Comparison of ENCODE assay signal across 23 mouse cellular contexts in the genomic region with DNA sequence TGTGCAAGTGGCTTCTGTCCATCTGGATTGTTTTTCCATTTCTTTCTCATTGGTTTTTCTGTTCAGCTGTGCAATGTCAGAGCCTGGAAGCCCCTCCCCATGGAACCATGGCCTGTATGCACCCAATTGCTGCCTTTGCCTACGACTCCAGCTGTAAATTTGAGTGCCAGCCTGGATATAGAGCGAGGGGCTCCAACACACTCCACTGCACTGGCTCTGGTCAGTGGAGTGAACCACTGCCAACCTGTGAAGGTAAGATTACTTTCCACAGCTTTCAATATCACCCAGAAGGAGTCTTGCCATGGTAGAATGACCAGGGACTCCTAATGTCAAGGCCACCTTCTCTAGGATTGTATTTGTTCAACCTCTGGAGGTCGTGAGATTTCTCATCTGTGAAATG. TPM values are rescaled to one million over a fixed set of nuclear protein-coding genes. Genes with fewer than 3 reads are reported as not detected.
DNase-seq lines count a peak whose midpoint lies in the region; ATAC-seq and TF ChIP-seq lines count a peak whose summit lies in the region.
"Had no signal": no experiment of that assay in that cellular context is flagged by ENCODE, and none has a peak within 500 bp of the region (broad histone marks: within the 10 kb centered on the region; RNA-seq: fewer than 3 reads in every experiment).

No protein-coding gene starts in this region.

- H3K4me3 ChIP-seq in kidney, embryonic 14.5 days (ENCODE audit: low read length) = no peak overlapping the region
- H3K4me3 ChIP-seq in kidney, adult 2 months (ENCODE audit: insufficient read depth, low read depth, low read length) = no peak overlapping the region
- H3K4me3 ChIP-seq in kidney, embryonic 15.5 days (replicated peaks) = no peak overlapping the region
- H3K4me3 ChIP-seq in kidney, embryonic 16.5 days (ENCODE audit: low read length) = no peak overlapping the region

- no peak overlapping the region for H3K9ac ChIP-seq in kidney, embryonic 14.5 days (ENCODE audit: low read depth, low read length)
- no peak overlapping the region for H3K9ac ChIP-seq in kidney, embryonic 15.5 days
- H3K9ac ChIP-seq in kidney, embryonic 16.5 days (replicated peaks; ENCODE audit: low read length) = no peak overlapping the region

- H3K27ac ChIP-seq in kidney, embryonic 14.5 days (ENCODE audit: low read depth, low read length) = no peak overlapping the region
- H3K27ac ChIP-seq in kidney, adult 2 months (ENCODE audit: insufficient read depth, low read depth, low read length) = no peak overlapping the region
- no peak overlapping the region for H3K27ac ChIP-seq in kidney, embryonic 15.5 days
- no peak overlapping the region for H3K27ac ChIP-seq in kidney, embryonic 16.5 days (ENCODE audit: low read length)

- ATAC-seq in kidney, embryonic 14.5 days (ENCODE audit: low FRiP score, low TSS enrichment) = peak; percentile 90
- ATAC-seq in kidney, embryonic 15.5 days (replicated peaks; ENCODE audit: low FRiP score) = peak; percentile 91
- peak; percentile 89 for ATAC-seq in kidney, embryonic 16.5 days (ENCODE audit: low FRiP score, low TSS enrichment)
- ATAC-seq: activated CD4-positive, CD25-positive, alpha-beta regulatory T cell, adult 4 months; CD4-positive, CD25-positive, alpha-beta regulatory T cell, adult 4 months; Patski had no signal

- H3K36me3 ChIP-seq in kidney, embryonic 14.5 days (ENCODE audit: control insufficient read depth, insufficient read depth, low read length) = no peaks in the 10 kb centered on the region
- H3K36me3 ChIP-seq in kidney, adult 2 months (ENCODE audit: control insufficient read depth, insufficient read depth, low read length) = no peaks in the 10 kb centered on the region
- H3K36me3 ChIP-seq in kidney, embryonic 15.5 days = no peaks in the 10 kb centered on the region
- H3K36me3 ChIP-seq in kidney, embryonic 16.5 days (ENCODE audit: insufficient read depth, low read length) = no peaks in the 10 kb centered on the region
- H3K36me3 ChIP-seq: G1E had no signal

- H3K9me3 ChIP-seq in kidney, embryonic 14.5 days (ENCODE audit: control insufficient read depth, low read length) = no peaks in the 10 kb centered on the region
- no peaks in the 10 kb centered on the region for H3K9me3 ChIP-seq in kidney, embryonic 15.5 days (replicated peaks)
- H3K9me3 ChIP-seq in kidney, embryonic 16.5 days (ENCODE audit: low read length) = no peaks in the 10 kb centered on the region; the same call in 1 of the 2 replicates
- H3K9me3 ChIP-seq: G1E had no signal

- H3K4me2 ChIP-seq in kidney, embryonic 14.5 days (replicated peaks; ENCODE audit: low read depth, low read length) = no peak overlapping the region
- H3K4me2 ChIP-seq in kidney, embryonic 15.5 days = no peak overlapping the region
- no peak overlapping the region for H3K4me2 ChIP-seq in kidney, embryonic 16.5 days (replicated peaks; ENCODE audit: low read depth, low read length)

- 41% methylated on average over 3 of the region's 3 CpGs for WGBS in kidney, embryonic 14.5 days
- 46% methylated on average over 3 of the region's 3 CpGs for WGBS in kidney, adult 2 months
- WGBS in kidney, embryonic 15.5 days = 40% methylated on average over 3 of the region's 3 CpGs
- 33% methylated on average over 3 of the region's 3 CpGs for WGBS in kidney, embryonic 16.5 days

- H3K27me3 ChIP-seq in kidney, embryonic 14.5 days (ENCODE audit: control insufficient read depth, insufficient read depth, low read length) = no peaks in the 10 kb centered on the region
- H3K27me3 ChIP-seq in kidney, adult 2 months (replicated peaks; ENCODE audit: control insufficient read depth, insufficient read depth, low read length) = no peaks in the 10 kb centered on the region
- H3K27me3 ChIP-seq in kidney, embryonic 15.5 days = no peaks in the 10 kb centered on the region
- H3K27me3 ChIP-seq in kidney, embryonic 16.5 days (ENCODE audit: insufficient read depth, low read length) = no peaks in the 10 kb centered on the region

- peak; percentile 49 for DNase-seq in heart, adult 11 months
- DNase-seq in heart, adult 18-20 months = no peak
- no peak for DNase-seq in kidney, adult 2 months
- DNase-seq in kidney, adult 11 months = no peak
- DNase-seq in kidney, postnatal 10 days = no peak
- DNase-seq: adrenal gland, adult 2 months; adrenal gland, adult 8-10 months; adrenal gland, postnatal 10 days; adrenal gland, postnatal 14 days; adrenal gland, postnatal 25 days; adrenal gland, postnatal 36 days; B cell, adult 2 months; cerebellum, adult 11 months; cerebellum, adult 11-12 months had no signal

- TF ChIP-seq POLR2A in kidney, adult 2 months (IDR thresholded peaks at IDR 0.05; ENCODE audit: low read depth, low read length) = no peak

- no peak for TF ChIP-seq CTCF in kidney, adult 2 months (conservative IDR thresholded peaks at IDR 0.05; ENCODE audit: insufficient read depth, insufficient read length, low read depth, low read length)

- H3K4me1 ChIP-seq in kidney, embryonic 14.5 days (ENCODE audit: control insufficient read depth, insufficient read depth, low read length) = no peaks in the 10 kb centered on the region
- H3K4me1 ChIP-seq in kidney, adult 2 months (ENCODE audit: control insufficient read depth, insufficient read depth, low read length) = no peaks in the 10 kb centered on the region
- no peaks in the 10 kb centered on the region for H3K4me1 ChIP-seq in kidney, embryonic 15.5 days
- no peaks in the 10 kb centered on the region for H3K4me1 ChIP-seq in kidney, embryonic 16.5 days (ENCODE audit: insufficient read depth, low read length)

RNA-seq across cellular contexts. Expression of a gene that starts 14.9 kb away (rescaled TPM):
- 1 to 10 TPM; 1.6 to 1.8 TPM for total RNA-seq in heart, adult 18-20 months (2021)
- polyA plus RNA-seq in kidney, embryonic 14.5 days (2014; fragmentation: Nextera tagmentation; extraction: Ambion mirVana) = 0.32 TPM in 1 of 2 replicates, not detected in the other
- 0.38 and 0.71 TPM in 2 replicates for polyA plus RNA-seq in kidney, adult 2 months (2012; rRNA removed)
- 0.30 and 1.1 TPM in 2 replicates for polyA plus RNA-seq in kidney, embryonic 15.5 days (2015; fragmentation: Nextera tagmentation; extraction: Ambion mirVana)
- 0.56 and 1.1 TPM in 2 replicates for polyA plus RNA-seq in kidney, embryonic 16.5 days (2015; fragmentation: Nextera tagmentation; extraction: Ambion mirVana)
- total RNA-seq: MEL had no signal
- polyA plus RNA-seq: brain, embryonic 14.5 days; G1E had no signal

RNA-seq across cellular contexts. Expression of a gene that starts 21.6 kb away (rescaled TPM):
- 1 to 10 TPM; 1.4 to 1.9 TPM for total RNA-seq in heart, adult 18-20 months (2021)
- 0.21 and 0.27 TPM in 2 replicates for polyA plus RNA-seq in kidney, embryonic 14.5 days (2014; fragmentation: Nextera tagmentation; extraction: Ambion mirVana)
- polyA plus RNA-seq in kidney, adult 2 months (2012; rRNA removed) = 3.8 and 3.9 TPM in 2 replicates
- 0.30 and 0.31 TPM in 2 replicates for polyA plus RNA-seq in kidney, embryonic 15.5 days (2015; fragmentation: Nextera tagmentation; extraction: Ambion mirVana)
- polyA plus RNA-seq in kidney, embryonic 16.5 days (2015; fragmentation: Nextera tagmentation; extraction: Ambion mirVana) = 0.26 and 0.30 TPM in 2 replicates
- total RNA-seq: MEL had no signal
- polyA plus RNA-seq: activated CD4-positive, CD25-positive, alpha-beta regulatory T cell, adult 4 months had no signal
